Mouse (Mus musculus) spleen, postnatal 14 days (tissue): Measurements from ENCODE around the gene Zfand4.
"Not testable (repeated sequence)": the region's sequence is repeated elsewhere in the genome, so short reads cannot be mapped to it uniquely, and the experiment has no call there.

ENCODE experiments used
- DNase-seq, 2 experiments: peaks; one replicate each; pipeline ENCODE4 v3.0.0; 2021 to 2022; ENCODE audit warnings: low spot score in 2 of 2

Gene Zfand4

GRCm38 (mm10) chr6:116264018-116264651 lies at the start of gene Zfand4:
Gene Zfand4 (plus strand): TSS chr6:116264222.
- peak; percentile 91 to 92 for DNase-seq

- DNase-seq, result no peak
These were observed 36.3 kb upstream of the Zfand4 start for GRCm38 (mm10) chr6:116227767-116228166.

- DNase-seq, result peak; percentile 39 to 53
These were observed 35.1 kb upstream of the Zfand4 start for GRCm38 (mm10) chr6:116228785-116229525.

GRCm38 (mm10) chr6:116234821-116235220 lies 29.2 kb upstream of the Zfand4 start:
- not testable (repeated sequence) for DNase-seq

GRCm38 (mm10) chr6:116235336-116235735 lies 28.7 kb upstream of the Zfand4 start:
- no peak for DNase-seq

- DNase-seq, result no peak
These were observed 25.9 kb upstream of the Zfand4 start for GRCm38 (mm10) chr6:116238083-116238482.

GRCm38 (mm10) chr6:116240371-116240770 lies 23.7 kb upstream of the Zfand4 start:
- DNase-seq, result no peak

GRCm38 (mm10) chr6:116259649-116260048 lies 4.4 kb upstream of the Zfand4 start:
- no peak for DNase-seq

- no peak for DNase-seq
These were observed 3.5 kb upstream of the Zfand4 start for GRCm38 (mm10) chr6:116260481-116260880.

- no peak for DNase-seq
These were observed 1.2 kb upstream of the Zfand4 start for GRCm38 (mm10) chr6:116262824-116263223.

- no peak for DNase-seq
These were observed 814 bp downstream of the Zfand4 start for GRCm38 (mm10) chr6:116264836-116265235.

GRCm38 (mm10) chr6:116265603-116266002 lies 1.6 kb downstream of the Zfand4 start:
- DNase-seq, result no peak

GRCm38 (mm10) chr6:116266273-116267109 lies 2.5 kb downstream of the Zfand4 start:
- DNase-seq, result no peak

- DNase-seq, result no peak
These were observed 3.0 kb downstream of the Zfand4 start for GRCm38 (mm10) chr6:116267110-116267423.

- no peak for DNase-seq
These were observed 11.7 kb downstream of the Zfand4 start for GRCm38 (mm10) chr6:116275695-116276094.

GRCm38 (mm10) chr6:116278679-116279317 lies 14.8 kb downstream of the Zfand4 start:
- DNase-seq, result no peak

- DNase-seq, result no peak
These were observed 17.0 kb downstream of the Zfand4 start for GRCm38 (mm10) chr6:116281014-116281413.

- DNase-seq, result peak in 1 of 2 experiments; percentile 53
These were observed 18.5 kb downstream of the Zfand4 start for GRCm38 (mm10) chr6:116282546-116282945.

GRCm38 (mm10) chr6:116283280-116283679 lies 19.3 kb downstream of the Zfand4 start:
- no peak for DNase-seq

- DNase-seq, result no peak
These were observed 22.3 kb downstream of the Zfand4 start for GRCm38 (mm10) chr6:116286321-116286720.

- peak in 1 of 2 experiments; percentile 20 for DNase-seq
These were observed 23.0 kb downstream of the Zfand4 start for GRCm38 (mm10) chr6:116286870-116287575.
